Mouse (Mus musculus): ENCODE data around the gene Gart.

DNA sequence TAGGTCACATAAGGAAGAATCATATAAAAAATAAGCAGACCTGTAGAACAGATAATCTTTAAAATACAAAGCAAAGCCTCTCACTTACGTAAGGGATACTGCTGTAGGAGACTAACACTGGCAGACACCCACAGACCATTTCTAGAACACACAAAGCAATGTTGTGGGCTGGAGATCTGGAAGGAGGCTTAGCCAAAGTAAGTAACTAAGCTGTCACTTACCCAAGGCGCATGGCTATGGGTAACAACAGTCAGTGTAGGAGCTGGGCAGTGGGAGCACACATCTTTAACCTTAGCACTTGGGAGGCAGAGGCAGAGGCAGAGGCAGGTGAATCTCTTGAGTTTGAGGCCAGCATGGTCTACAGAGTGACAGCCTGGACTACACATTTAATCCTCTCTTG is 7.1 kb downstream of the Gart start:
- TF ChIP-seq POLR2A (IDR thresholded peaks at IDR 0.05; ENCODE audit: low read depth, low read length) (no peak), EP300 (IDR thresholded peaks at IDR 0.05; ENCODE audit: low read length) (no peak), MAFK (IDR thresholded peaks at IDR 0.05; ENCODE audit: insufficient replicate concordance, low read length) (no peak), SIN3A (IDR thresholded peaks at IDR 0.05; ENCODE audit: low read length) (no peak), CTCF (conservative IDR thresholded peaks at IDR 0.05 in 1 of 2, IDR thresholded peaks at IDR 0.05 in 1 of 2; ENCODE audit: low read depth in 2 of 2, low read length in 2 of 2) (no peak), ELF1 (IDR thresholded peaks at IDR 0.05; ENCODE audit: low read depth, low read length) (no peak), NELFE (IDR thresholded peaks at IDR 0.05; ENCODE audit: low read depth, low read length) (no peak)
